Mouse (Mus musculus): ENCODE results near the gene Ctsc.

The Ctsc gene

DNA sequence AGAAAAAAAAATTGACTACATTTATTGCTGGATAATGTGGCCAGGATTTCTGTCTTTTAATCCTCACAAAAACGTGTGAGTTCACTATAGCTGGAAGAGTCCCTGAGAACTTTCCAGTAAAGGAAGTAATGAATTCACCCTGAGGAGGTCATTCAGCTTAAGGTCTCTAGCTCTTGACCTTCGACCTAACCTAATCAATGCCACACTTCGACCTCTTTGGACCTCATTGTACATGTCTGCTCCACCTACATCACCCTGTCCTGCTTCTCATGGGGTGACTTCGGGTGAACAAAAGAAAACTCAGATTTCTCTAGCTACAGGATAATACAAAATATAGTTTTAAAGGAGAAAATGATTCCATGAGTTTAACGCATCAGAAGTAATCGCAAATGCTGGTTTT, 16.0 kb downstream of the Ctsc start:
- DNase-seq (ENCODE audit: low read depth in 2 of 2, low spot score in 2 of 2) = no peak

- DNase-seq (ENCODE audit: low read depth in 2 of 2, low spot score in 2 of 2) = no peak
Measured at GRCm38 (mm10) chr7:88295989-88296388, 18.1 kb downstream of the Ctsc start.

- DNase-seq (ENCODE audit: low read depth in 2 of 2, low spot score in 2 of 2) = no peak
Measured at GRCm38 (mm10) chr7:88296932-88297331, 19.0 kb downstream of the Ctsc start.

GRCm38 (mm10) chr7:88305750-88306149, 27.9 kb downstream of the Ctsc start:
- DNase-seq (ENCODE audit: low read depth in 2 of 2, low spot score in 2 of 2) = no peak

- no peak for DNase-seq (ENCODE audit: low read depth in 2 of 2, low spot score in 2 of 2)
Measured at GRCm38 (mm10) chr7:88306725-88307124, 28.8 kb downstream of the Ctsc start.

DNA sequence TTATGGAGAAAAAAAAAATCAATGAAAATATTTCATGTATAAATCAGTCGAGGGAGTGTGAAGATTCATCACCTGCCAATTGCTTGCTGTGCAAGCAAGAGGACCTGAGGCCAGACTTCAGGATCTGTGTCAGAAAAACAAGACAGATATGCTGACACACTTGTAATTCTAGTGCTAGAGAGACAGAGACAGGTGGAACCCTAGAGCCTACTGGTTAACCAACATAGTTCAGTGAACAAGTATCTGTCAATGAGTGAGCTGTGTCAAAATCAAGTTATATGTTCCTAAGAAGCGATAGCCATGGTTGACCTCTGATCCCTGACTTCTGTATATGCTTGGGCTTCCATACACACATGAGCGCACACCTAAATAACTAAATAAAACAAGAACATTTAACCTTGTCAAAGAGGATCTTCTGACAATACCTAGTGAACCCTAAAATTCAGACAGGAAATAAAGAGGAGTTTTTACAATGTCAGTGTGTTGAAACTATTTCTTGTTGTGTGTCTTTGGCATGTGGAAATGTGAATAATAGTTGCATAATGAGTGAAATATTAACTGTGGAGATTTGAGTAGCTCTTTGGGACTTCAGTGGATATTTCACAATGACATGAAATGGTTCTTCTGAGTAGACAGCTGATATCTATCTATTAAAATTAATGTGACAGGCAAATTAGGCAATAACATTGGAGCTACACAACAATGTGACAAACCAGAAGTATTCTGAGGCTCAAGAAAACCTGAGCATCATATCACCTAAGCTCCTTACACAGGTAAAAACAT, 32.7 kb downstream of the Ctsc start:
- no peak for DNase-seq (ENCODE audit: low read depth in 2 of 2, low spot score in 2 of 2)

- DNase-seq (ENCODE audit: low read depth in 2 of 2, low spot score in 2 of 2) = no peak
Measured at GRCm38 (mm10) chr7:88316408-88316807, 38.5 kb downstream of the Ctsc start.

DNA sequence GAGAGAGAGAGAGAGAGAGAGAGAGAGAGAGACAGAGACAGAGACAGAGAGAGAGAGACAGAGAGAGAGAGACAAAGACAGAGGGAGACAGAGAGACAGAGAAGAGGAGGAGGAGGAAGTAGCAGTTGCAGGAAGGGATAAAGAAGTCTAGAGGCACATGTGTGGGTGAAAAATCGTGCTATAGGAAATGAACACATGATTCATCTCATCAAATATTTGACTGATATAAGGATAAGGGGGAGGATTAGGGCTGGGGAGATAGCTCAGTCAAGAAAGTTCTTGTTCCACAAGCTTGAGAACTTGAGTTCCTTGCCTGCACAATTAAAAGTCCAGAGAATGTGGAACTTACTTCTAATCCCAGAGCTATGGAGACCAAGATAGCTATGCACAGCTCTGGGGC, 40.6 kb downstream of the Ctsc start:
- DNase-seq (ENCODE audit: low read depth in 2 of 2, low spot score in 2 of 2) = no peak

DNA sequence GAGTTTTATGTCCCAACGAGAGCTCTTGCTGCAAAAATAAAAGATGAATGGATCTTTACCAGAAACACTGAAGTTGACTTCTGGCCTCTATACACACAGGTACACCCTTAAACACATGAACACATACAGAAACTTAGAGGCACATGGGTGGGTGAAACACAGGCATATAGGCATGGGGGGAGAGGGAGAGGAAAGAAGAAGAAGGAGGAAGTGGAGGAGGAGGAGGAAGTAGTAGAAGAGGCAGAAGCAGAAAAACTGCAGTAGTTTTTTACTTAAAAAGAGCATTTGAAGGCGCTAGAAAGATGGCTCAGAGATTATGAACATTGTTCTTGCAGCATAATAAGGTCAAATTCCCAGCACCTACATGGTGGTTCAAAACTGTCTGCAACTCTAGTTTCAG, 41.0 kb downstream of the Ctsc start:
- DNase-seq (ENCODE audit: low read depth in 2 of 2, low spot score in 2 of 2) = no peak

GRCm38 (mm10) chr7:88319414-88320140, 41.7 kb downstream of the Ctsc start:
- DNase-seq (ENCODE audit: low read depth in 2 of 2, low spot score in 2 of 2) = no peak

- no peak for DNase-seq (ENCODE audit: low read depth in 2 of 2, low spot score in 2 of 2)
Measured at GRCm38 (mm10) chr7:88320628-88321336, 42.9 kb downstream of the Ctsc start.

- no peak for DNase-seq (ENCODE audit: low read depth in 2 of 2, low spot score in 2 of 2)
Measured at GRCm38 (mm10) chr7:88322431-88322830, 44.5 kb downstream of the Ctsc start.

DNA sequence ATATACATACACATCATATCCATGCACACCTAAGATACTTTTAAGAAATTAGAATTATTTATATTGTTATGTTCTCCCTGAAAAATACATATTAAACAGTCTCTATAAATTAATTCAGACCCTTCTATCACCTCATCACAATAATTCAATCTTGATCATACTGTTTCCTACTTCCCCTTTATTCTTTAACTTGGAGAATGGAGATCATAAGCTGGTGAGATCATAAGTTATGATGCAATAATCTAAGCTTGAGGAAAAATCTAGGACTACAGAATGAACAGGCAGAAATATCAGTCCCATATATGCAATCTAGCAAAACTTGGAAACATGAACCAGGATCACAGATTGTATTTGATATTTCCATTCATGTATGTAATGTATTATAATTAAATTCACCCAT, 49.6 kb downstream of the Ctsc start:
- DNase-seq (ENCODE audit: low read depth in 2 of 2, low spot score in 2 of 2) = no peak

- DNase-seq (ENCODE audit: low read depth in 2 of 2, low spot score in 2 of 2) = peak; percentile 9 to 20
Measured at GRCm38 (mm10) chr7:88343828-88344227, 65.9 kb downstream of the Ctsc start.

GRCm38 (mm10) chr7:88346035-88346434, 68.2 kb downstream of the Ctsc start:
- DNase-seq (ENCODE audit: low read depth in 2 of 2, low spot score in 2 of 2) = no peak

DNA sequence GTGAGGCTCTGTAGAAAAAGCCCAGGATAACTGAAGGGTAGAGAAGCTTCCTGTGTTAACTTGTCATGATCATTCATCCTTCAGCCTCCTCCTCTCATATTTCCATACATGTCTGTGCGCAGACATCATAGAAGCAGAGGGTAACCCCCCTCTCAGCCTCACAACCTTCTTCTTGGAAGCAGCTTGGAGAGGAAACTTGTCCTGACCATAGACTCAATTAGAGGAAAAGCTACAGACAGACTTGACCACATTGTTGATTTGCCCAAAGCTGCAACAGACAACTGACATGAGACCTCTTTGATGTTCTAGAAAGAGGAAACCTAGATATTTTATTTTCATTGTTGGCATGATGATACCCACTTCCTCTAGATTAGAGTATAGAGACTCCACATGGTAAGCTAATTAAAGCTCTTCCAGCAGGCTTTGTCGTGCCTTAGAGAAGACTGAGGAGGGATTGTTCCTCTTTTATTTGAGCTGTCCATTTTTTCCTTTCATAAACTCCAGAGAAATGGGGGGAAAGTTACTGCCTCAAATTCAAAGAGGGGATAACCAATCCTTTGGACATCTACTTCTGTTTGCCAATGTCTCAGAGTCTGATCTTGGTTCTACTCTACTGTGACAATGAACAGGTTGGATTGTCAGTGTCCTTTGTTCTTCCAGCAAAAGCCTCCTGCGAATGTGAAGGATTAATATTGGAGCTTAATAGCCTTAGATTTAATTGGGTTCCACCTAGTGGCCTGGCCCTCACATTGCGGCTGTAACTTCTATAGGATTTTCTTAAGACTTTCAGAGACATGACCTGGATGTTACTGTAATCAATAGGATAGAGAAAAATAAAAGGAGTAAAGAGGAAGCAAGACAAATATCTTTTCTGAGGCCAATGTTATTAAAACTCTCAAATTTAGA, 79.2 kb downstream of the Ctsc start:
- peak in 1 of 2 experiments; percentile 16 for DNase-seq (ENCODE audit: low read depth in 2 of 2, low spot score in 2 of 2)

GRCm38 (mm10) chr7:88358042-88358878, 80.4 kb downstream of the Ctsc start:
- DNase-seq (ENCODE audit: low read depth in 2 of 2, low spot score in 2 of 2) = no peak

Measured in CD8-positive naive resting alpha-beta T cell, adult 2 months (primary cell).